Mouse (Mus musculus): ENCODE measurements around the gene Ckap5. TPM values are rescaled to one million over a fixed set of nuclear protein-coding genes. Genes with fewer than 3 reads are reported as not detected.

The Ckap5 gene
- polyA plus RNA-seq, 1 experiment from 2014 or later: 131 TPM

DNA sequence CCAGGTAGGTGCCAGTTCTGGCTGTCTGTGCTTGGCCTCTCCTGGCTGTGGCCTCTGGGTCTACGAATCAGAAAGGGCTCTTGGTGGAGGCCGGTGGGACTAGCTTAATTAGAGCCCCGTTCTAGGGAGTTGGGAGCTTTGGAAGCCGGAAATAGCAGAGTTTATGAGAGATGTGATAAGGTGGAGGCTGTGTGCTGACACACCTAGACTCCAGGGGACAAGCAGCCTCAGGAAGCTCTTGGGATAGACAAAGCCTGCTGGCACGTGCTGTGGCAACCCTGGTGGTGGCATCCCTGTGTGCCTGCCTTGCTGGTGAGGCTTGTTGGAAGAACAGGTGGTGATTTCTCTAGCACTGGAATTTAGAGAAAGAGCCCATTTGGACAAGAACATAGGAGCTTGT lies 128.8 kb downstream of the Ckap5 start:
- WGBS: 89% methylated on average over 5 of the region's 5 CpGs
- Histone ChIP-seq H3K9me3 (no peaks in the 10 kb centered on the region), H3K4me2 (no peak overlapping the region), H3K36me3 (peaks cover 77% of the 10 kb centered on the region), H3K4me1 (replicated peaks) (peaks cover 10% of the 10 kb centered on the region), H3K9ac (replicated peaks) (no peak overlapping the region), H3K27me3 (no peaks in the 10 kb centered on the region), H3K27ac (no peak overlapping the region), H3K4me3 (replicated peaks) (no peak overlapping the region)
- no peak for ATAC-seq (ENCODE audit: insufficient number of reproducible peaks, insufficient read depth, low FRiP score, low TSS enrichment, low read depth)

- Histone ChIP-seq H3K4me3 (replicated peaks) (no peak overlapping the region), H3K4me1 (replicated peaks) (peaks cover 6% of the 10 kb centered on the region), H3K9me3 (no peaks in the 10 kb centered on the region), H3K4me2 (no peak overlapping the region), H3K9ac (replicated peaks) (no peak overlapping the region), H3K27ac (no peak overlapping the region), H3K36me3 (peaks cover 78% of the 10 kb centered on the region), H3K27me3 (no peaks in the 10 kb centered on the region)
- no peak for ATAC-seq (ENCODE audit: insufficient number of reproducible peaks, insufficient read depth, low FRiP score, low TSS enrichment, low read depth)
- 71% methylated on average over 6 of the region's 6 CpGs for WGBS
These were observed 129.3 kb downstream of the Ckap5 start for GRCm38 (mm10) chr2:91655827-91656226.

GRCm38 (mm10) chr2:91656774-91657173 lies 130.2 kb downstream of the Ckap5 start:
- H3K9me3 ChIP-seq: no peaks in the 10 kb centered on the region
- H3K9ac ChIP-seq (replicated peaks): no peak overlapping the region
- no peak overlapping the region for H3K4me2 ChIP-seq
- H3K27me3 ChIP-seq: no peaks in the 10 kb centered on the region
- H3K4me1 ChIP-seq (replicated peaks): 0 out of 2 replicates have a peak, but pooled peaks cover under 1% of the 10 kb centered on the region
- peaks cover 85% of the 10 kb centered on the region for H3K36me3 ChIP-seq
- no peak overlapping the region for H3K4me3 ChIP-seq (replicated peaks)
- WGBS: 78% methylated on average over 8 of the region's 8 CpGs
- no peak overlapping the region for H3K27ac ChIP-seq
- no peak for ATAC-seq (ENCODE audit: insufficient number of reproducible peaks, insufficient read depth, low FRiP score, low TSS enrichment, low read depth)

DNA sequence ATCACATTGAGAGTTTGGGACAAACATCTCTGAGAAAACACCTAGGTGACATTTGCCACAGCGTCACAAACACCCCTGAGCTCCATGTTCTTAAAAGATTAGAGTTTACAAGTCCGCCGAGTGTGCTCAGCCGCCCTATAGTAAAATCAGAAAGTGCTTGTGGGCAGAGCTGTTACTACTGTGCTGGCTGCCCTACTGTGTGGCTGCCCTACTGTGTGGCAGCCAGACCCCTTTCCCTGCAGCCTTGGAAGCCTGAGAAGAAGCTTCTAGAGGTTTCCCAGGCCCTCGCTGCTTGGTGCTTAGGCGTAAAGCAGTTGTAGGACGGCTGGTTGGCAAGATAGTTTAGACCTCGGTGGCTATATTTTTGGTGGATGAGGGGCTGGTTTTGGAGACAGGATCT lies 133.1 kb downstream of the Ckap5 start:
- H3K4me2 ChIP-seq: no peak overlapping the region
- H3K4me1 ChIP-seq (replicated peaks): no peaks in the 10 kb centered on the region
- WGBS: 93% methylated on average over 8 of the region's 8 CpGs
- H3K9ac ChIP-seq (replicated peaks): no peak overlapping the region
- H3K27ac ChIP-seq: no peak overlapping the region
- H3K4me3 ChIP-seq (replicated peaks): no peak overlapping the region
- ATAC-seq (ENCODE audit: insufficient number of reproducible peaks, insufficient read depth, low FRiP score, low TSS enrichment, low read depth): no peak
- H3K27me3 ChIP-seq: no peaks in the 10 kb centered on the region
- no peaks in the 10 kb centered on the region for H3K9me3 ChIP-seq
- H3K36me3 ChIP-seq: peaks cover 92% of the 10 kb centered on the region

DNA sequence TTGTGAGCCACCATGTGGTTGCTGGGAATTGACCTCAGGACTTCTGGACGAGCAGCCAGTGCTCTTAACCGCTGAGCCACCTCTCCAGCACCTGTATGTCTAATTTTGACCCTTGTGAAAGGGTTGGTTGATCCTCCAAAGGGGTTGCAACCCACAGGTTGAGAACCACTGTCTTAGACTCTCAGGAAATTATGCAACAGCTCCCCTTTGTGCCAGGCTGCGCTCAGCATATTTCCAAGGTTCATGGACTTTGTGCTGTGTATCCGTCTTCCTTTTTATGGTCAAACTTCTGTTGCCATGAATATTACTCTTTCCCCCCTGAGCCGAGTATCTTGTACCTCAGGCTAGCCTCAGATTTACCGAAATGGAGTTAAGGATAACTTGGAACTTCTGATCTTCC lies 134.4 kb downstream of the Ckap5 start:
- Histone ChIP-seq H3K9me3 (no peaks in the 10 kb centered on the region), H3K27ac (no peak overlapping the region), H3K4me2 (no peak overlapping the region), H3K36me3 (peaks cover 88% of the 10 kb centered on the region), H3K9ac (replicated peaks) (no peak overlapping the region), H3K4me3 (replicated peaks) (no peak overlapping the region), H3K4me1 (replicated peaks) (no peaks in the 10 kb centered on the region), H3K27me3 (no peaks in the 10 kb centered on the region)
- no peak for ATAC-seq (ENCODE audit: insufficient number of reproducible peaks, insufficient read depth, low FRiP score, low TSS enrichment, low read depth)
- 91% methylated on average over 6 of the region's 6 CpGs for WGBS

- H3K9ac ChIP-seq (replicated peaks): no peak overlapping the region
- no peaks in the 10 kb centered on the region for H3K27me3 ChIP-seq
- ATAC-seq (ENCODE audit: insufficient number of reproducible peaks, insufficient read depth, low FRiP score, low TSS enrichment, low read depth): no peak
- no peaks in the 10 kb centered on the region for H3K9me3 ChIP-seq
- no peak overlapping the region for H3K4me2 ChIP-seq
- H3K27ac ChIP-seq: no peak overlapping the region
- peaks cover 88% of the 10 kb centered on the region for H3K36me3 ChIP-seq
- no peaks in the 10 kb centered on the region for H3K4me1 ChIP-seq (replicated peaks)
- H3K4me3 ChIP-seq (replicated peaks): no peak overlapping the region
These were observed 138.2 kb downstream of the Ckap5 start for GRCm38 (mm10) chr2:91664780-91665179.

DNA sequence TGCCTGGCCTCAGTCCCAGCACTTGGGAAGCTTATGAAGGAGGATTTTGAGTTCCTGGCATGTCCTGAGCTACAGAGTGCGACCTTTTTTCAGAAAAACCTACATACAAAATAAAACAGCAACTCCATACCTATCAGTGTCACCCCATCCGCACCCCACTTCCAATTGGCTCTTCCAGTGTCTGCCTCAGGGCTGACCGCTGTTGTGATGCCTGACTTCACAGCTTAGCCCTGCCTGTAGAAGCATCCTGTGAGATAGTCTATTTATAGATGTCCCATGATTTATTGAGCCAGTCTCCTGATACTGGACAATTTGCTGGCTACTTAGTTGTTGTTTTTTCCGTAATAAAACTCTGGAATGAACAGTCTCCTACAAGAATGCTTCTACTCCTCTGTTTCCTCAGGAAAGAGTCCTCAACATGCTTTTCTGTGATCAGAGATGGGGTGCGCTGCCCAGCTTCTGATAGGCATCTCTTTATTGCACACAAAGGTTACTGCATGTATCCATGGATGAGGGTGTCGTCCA lies 139.9 kb downstream of the Ckap5 start:
- no peaks in the 10 kb centered on the region for H3K4me1 ChIP-seq (replicated peaks)
- ATAC-seq (ENCODE audit: insufficient number of reproducible peaks, insufficient read depth, low FRiP score, low TSS enrichment, low read depth): no peak
- H3K9ac ChIP-seq (replicated peaks): no peak overlapping the region
- H3K27me3 ChIP-seq: no peaks in the 10 kb centered on the region
- 93% methylated on average over 6 of the region's 6 CpGs for WGBS
- H3K4me2 ChIP-seq: no peak overlapping the region
- peaks cover 92% of the 10 kb centered on the region for H3K36me3 ChIP-seq
- H3K4me3 ChIP-seq (replicated peaks): no peak overlapping the region
- H3K27ac ChIP-seq: no peak overlapping the region
- H3K9me3 ChIP-seq: no peaks in the 10 kb centered on the region

DNA sequence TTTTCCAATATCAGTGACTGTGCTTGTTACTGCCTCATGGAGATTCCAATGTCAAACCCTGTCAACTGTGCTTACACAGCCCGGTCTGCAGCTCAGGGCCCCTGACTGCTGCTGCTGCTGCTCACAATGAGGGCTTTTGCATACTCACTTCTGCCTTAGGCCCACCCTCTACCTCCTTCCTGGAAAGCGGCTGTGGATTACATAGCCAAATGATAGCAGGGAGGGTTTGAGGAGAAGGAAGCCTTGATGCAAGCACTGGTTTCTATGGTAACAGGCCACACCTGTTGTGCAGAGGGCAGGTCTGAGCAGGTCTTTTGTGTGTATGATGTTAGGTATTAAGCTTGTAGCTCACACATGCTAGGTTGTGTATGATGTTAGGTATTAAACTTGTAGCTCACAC lies 141.2 kb downstream of the Ckap5 start:
- Histone ChIP-seq H3K4me3 (replicated peaks) (no peak overlapping the region), H3K27ac (no peak overlapping the region), H3K4me1 (replicated peaks) (no peaks in the 10 kb centered on the region), H3K9me3 (no peaks in the 10 kb centered on the region), H3K36me3 (peaks cover 85% of the 10 kb centered on the region), H3K9ac (replicated peaks) (no peak overlapping the region), H3K4me2 (no peak overlapping the region), H3K27me3 (no peaks in the 10 kb centered on the region)
- no peak for ATAC-seq (ENCODE audit: insufficient number of reproducible peaks, insufficient read depth, low FRiP score, low TSS enrichment, low read depth)
- WGBS: 84% methylated on average over 2 of the region's 2 CpGs

DNA sequence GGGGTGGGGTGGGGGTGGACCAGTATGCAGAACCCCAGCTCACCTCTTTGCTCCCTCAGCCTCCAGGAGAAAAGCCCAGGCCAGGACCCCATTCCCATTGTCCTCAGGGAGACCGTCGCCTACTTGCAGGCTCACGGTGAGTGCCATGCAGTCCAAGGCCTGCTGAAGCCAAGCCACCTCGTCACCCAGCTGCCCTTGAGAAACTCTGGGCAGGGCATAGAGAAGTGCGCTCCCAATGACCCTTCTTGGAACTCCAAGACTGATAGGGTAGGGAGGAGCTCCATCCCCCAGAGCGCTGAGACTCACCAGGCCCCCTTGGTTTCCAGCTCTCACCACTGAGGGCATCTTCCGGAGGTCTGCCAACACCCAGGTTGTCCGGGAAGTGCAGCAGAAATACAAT lies 142.8 kb downstream of the Ckap5 start:
- no peaks in the 10 kb centered on the region for H3K27me3 ChIP-seq
- H3K4me2 ChIP-seq: no peak overlapping the region
- peaks cover 82% of the 10 kb centered on the region for H3K36me3 ChIP-seq
- no peaks in the 10 kb centered on the region for H3K9me3 ChIP-seq
- WGBS: 93% methylated on average over 8 of the region's 8 CpGs
- H3K4me1 ChIP-seq (replicated peaks): no peaks in the 10 kb centered on the region
- no peak overlapping the region for H3K27ac ChIP-seq
- H3K9ac ChIP-seq (replicated peaks): no peak overlapping the region
- no peak overlapping the region for H3K4me3 ChIP-seq (replicated peaks)
- ATAC-seq (ENCODE audit: insufficient number of reproducible peaks, insufficient read depth, low FRiP score, low TSS enrichment, low read depth): no peak

DNA sequence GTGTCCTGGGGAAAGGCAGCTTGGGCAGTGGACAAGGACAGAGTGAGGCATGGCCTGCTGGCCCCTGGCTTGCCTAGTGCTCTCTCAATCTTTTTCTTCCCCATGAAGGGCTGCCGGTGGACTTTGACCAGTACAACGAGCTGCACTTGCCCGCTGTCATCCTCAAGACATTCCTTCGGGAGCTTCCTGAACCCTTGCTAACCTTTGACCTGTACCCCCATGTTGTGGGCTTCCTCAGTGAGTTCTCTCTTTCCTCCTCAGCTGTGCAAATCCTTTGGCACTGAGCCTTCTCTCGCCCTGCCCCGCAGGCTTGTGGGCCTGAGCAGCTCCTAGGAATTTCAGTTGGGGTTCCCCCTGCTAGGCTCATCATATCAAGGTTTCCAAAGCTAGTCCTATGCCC lies 143.5 kb downstream of the Ckap5 start:
- ATAC-seq (ENCODE audit: insufficient number of reproducible peaks, insufficient read depth, low FRiP score, low TSS enrichment, low read depth): no peak
- Histone ChIP-seq H3K9ac (replicated peaks) (no peak overlapping the region), H3K27me3 (no peaks in the 10 kb centered on the region), H3K4me2 (no peak overlapping the region), H3K27ac (no peak overlapping the region), H3K9me3 (no peaks in the 10 kb centered on the region), H3K4me3 (replicated peaks) (no peak overlapping the region), H3K36me3 (peaks cover 83% of the 10 kb centered on the region), H3K4me1 (replicated peaks) (no peaks in the 10 kb centered on the region)
- WGBS: 91% methylated on average over 6 of the region's 6 CpGs

Data from limb, embryonic 12.5 days (tissue).